Mouse (Mus musculus): ENCODE measurements around the gene Noxa1. TPM values are rescaled to one million over a fixed set of nuclear protein-coding genes. Genes with fewer than 3 reads are reported as not detected.

Noxa1 gene
- polyA plus RNA-seq, 1 experiment from 2014 or later = 1.1 TPM

Small RNA genes within 50 kb of the gene (microRNA-seq; reads per million reads assigned to microRNA genes)
- not detected for gene Gm24328
- gene Mir7664 = not detected

Other genes starting within 250 kb of the Noxa1 start
- gene Ehmt1, start 175.5 kb downstream of the Noxa1 start, polyA plus RNA-seq (2015; fragmentation: Nextera tagmentation; extraction: Ambion mirVana) = 19.0 and 22.1 TPM in 2 replicates
- 16.6 and 16.8 TPM in 2 replicates for gene Arrdc1, start 159.9 kb downstream of the Noxa1 start, polyA plus RNA-seq (2015; fragmentation: Nextera tagmentation; extraction: Ambion mirVana)
- gene Zmynd19, start 145.4 kb downstream of the Noxa1 start, polyA plus RNA-seq (2015; fragmentation: Nextera tagmentation; extraction: Ambion mirVana) = 14.3 and 15.3 TPM in 2 replicates
- 10.1 and 11.7 TPM in 2 replicates for gene Dph7, start 132.7 kb downstream of the Noxa1 start, polyA plus RNA-seq (2015; fragmentation: Nextera tagmentation; extraction: Ambion mirVana)
- gene Mrpl41, start 120.1 kb downstream of the Noxa1 start, polyA plus RNA-seq (2015; fragmentation: Nextera tagmentation; extraction: Ambion mirVana) = 110 and 123 TPM in 2 replicates
- 12.0 and 12.8 TPM in 2 replicates for gene Pnpla7, start 119.1 kb downstream of the Noxa1 start, polyA plus RNA-seq (2015; fragmentation: Nextera tagmentation; extraction: Ambion mirVana)
- gene Nsmf, start 40.8 kb downstream of the Noxa1 start, polyA plus RNA-seq (2015; fragmentation: Nextera tagmentation; extraction: Ambion mirVana) = 8.0 and 10.2 TPM in 2 replicates
- gene Entpd8, start 14.8 kb downstream of the Noxa1 start, polyA plus RNA-seq (2015; fragmentation: Nextera tagmentation; extraction: Ambion mirVana) = 1.6 and 2.2 TPM in 2 replicates
- gene Nrarp, start 85.6 kb upstream of the Noxa1 start, polyA plus RNA-seq (2015; fragmentation: Nextera tagmentation; extraction: Ambion mirVana) = 2.5 and 2.6 TPM in 2 replicates
- 5.5 and 6.0 TPM in 2 replicates for gene Tor4a, start 101.7 kb upstream of the Noxa1 start, polyA plus RNA-seq (2015; fragmentation: Nextera tagmentation; extraction: Ambion mirVana)
- 42.8 and 43.3 TPM in 2 replicates for gene Nelfb, start 116.3 kb upstream of the Noxa1 start, polyA plus RNA-seq (2015; fragmentation: Nextera tagmentation; extraction: Ambion mirVana)
- gene Stpg3, start 119.5 kb upstream of the Noxa1 start, polyA plus RNA-seq (2015; fragmentation: Nextera tagmentation; extraction: Ambion mirVana) = not detected in 2 replicates
- not detected in 2 replicates for gene Fam166a, start 123.6 kb upstream of the Noxa1 start, polyA plus RNA-seq (2015; fragmentation: Nextera tagmentation; extraction: Ambion mirVana)
- gene Tubb4b, start 129.6 kb upstream of the Noxa1 start, polyA plus RNA-seq (2015; fragmentation: Nextera tagmentation; extraction: Ambion mirVana) = 835 and 850 TPM in 2 replicates
- not detected in 2 replicates for gene Slc34a3, start 139.2 kb upstream of the Noxa1 start, polyA plus RNA-seq (2015; fragmentation: Nextera tagmentation; extraction: Ambion mirVana)
- gene Rnf224, start 141.6 kb upstream of the Noxa1 start, polyA plus RNA-seq (2015; fragmentation: Nextera tagmentation; extraction: Ambion mirVana) = not detected in 2 replicates
- 0.60 and 0.74 TPM in 2 replicates for gene Rnf208, start 147.1 kb upstream of the Noxa1 start, polyA plus RNA-seq (2015; fragmentation: Nextera tagmentation; extraction: Ambion mirVana)
- gene Cysrt1, start 147.3 kb upstream of the Noxa1 start, polyA plus RNA-seq (2015; fragmentation: Nextera tagmentation; extraction: Ambion mirVana) = not detected in 2 replicates
- 2.1 and 2.7 TPM in 2 replicates for gene AL732309.1, start 151.7 kb upstream of the Noxa1 start, polyA plus RNA-seq (2015; fragmentation: Nextera tagmentation; extraction: Ambion mirVana)
- 13.5 and 14.7 TPM in 2 replicates for gene Tmem203, start 160.3 kb upstream of the Noxa1 start, polyA plus RNA-seq (2015; fragmentation: Nextera tagmentation; extraction: Ambion mirVana)
- gene Tprn, start 167.5 kb upstream of the Noxa1 start, polyA plus RNA-seq (2015; fragmentation: Nextera tagmentation; extraction: Ambion mirVana) = 5.6 and 6.1 TPM in 2 replicates
- 158 and 162 TPM in 2 replicates for gene Ssna1, start 177.3 kb upstream of the Noxa1 start, polyA plus RNA-seq (2015; fragmentation: Nextera tagmentation; extraction: Ambion mirVana)
- 50.5 and 51.0 TPM in 2 replicates for gene Anapc2, start 177.3 kb upstream of the Noxa1 start, polyA plus RNA-seq (2015; fragmentation: Nextera tagmentation; extraction: Ambion mirVana)
- gene Tmem210, start 193.0 kb upstream of the Noxa1 start, polyA plus RNA-seq (2015; fragmentation: Nextera tagmentation; extraction: Ambion mirVana) = not detected in 2 replicates
- not detected in 2 replicates for gene Lrrc26, start 194.8 kb upstream of the Noxa1 start, polyA plus RNA-seq (2015; fragmentation: Nextera tagmentation; extraction: Ambion mirVana)
- gene Grin1, start 224.0 kb upstream of the Noxa1 start, polyA plus RNA-seq (2015; fragmentation: Nextera tagmentation; extraction: Ambion mirVana) = 0.12 and 0.41 TPM in 2 replicates
- 18.8 and 27.1 TPM in 2 replicates for gene Man1b1, start 237.2 kb upstream of the Noxa1 start, polyA plus RNA-seq (2015; fragmentation: Nextera tagmentation; extraction: Ambion mirVana)

Data from liver, embryonic 13.5 days (tissue).